Mouse (Mus musculus) kidney, embryonic 14.5 days (tissue): Measurements from ENCODE around the gene Ddx25. TPM values are rescaled to one million over a fixed set of nuclear protein-coding genes. Genes with fewer than 3 reads are reported as not detected.

ENCODE experiments used
- ATAC-seq: fragments of 200-750 bp; cut with Nextera tagmentation; 2 replicates; pipeline ENCODE4 v1.8.0; 2017; ENCODE audit warnings: moderate number of reproducible peaks, mild to moderate bottlenecking, moderate TSS enrichment, moderate library complexity; ENCODE audit not compliant: low FRiP score, low TSS enrichment
- H3K27ac ChIP-seq: fragments of 300-500 bp; sonication (generic); 2 replicates; pipeline ENCODE4 v1.5.1; 2014; ENCODE audit warnings: low read depth, mild to moderate bottlenecking, low read length, moderate library complexity, mixed read lengths
- H3K27me3 ChIP-seq: fragments of 300-500 bp; sonication (generic); 2 replicates; pipeline ENCODE4 v1.6.1; 2014; ENCODE audit warnings: mild to moderate bottlenecking, low read length; ENCODE audit not compliant: control insufficient read depth, insufficient read depth
- H3K36me3 ChIP-seq: fragments of 300-500 bp; sonication (generic); 2 replicates; pipeline ENCODE4 v1.6.1; 2014; ENCODE audit warnings: low read length, mixed read lengths; ENCODE audit not compliant: control insufficient read depth, insufficient read depth
- H3K4me1 ChIP-seq: fragments of 300-500 bp; sonication (generic); 2 replicates; pipeline ENCODE4 v1.6.1; 2014; ENCODE audit warnings: low read length, mixed read lengths; ENCODE audit not compliant: control insufficient read depth, insufficient read depth
- H3K4me2 ChIP-seq: fragments of 300-500 bp; sonication (generic); replicated peaks from 2 replicates; pipeline ENCODE4 v1.6.1; 2014; ENCODE audit warnings: low read depth, mild to moderate bottlenecking, low read length
- H3K4me3 ChIP-seq: fragments of 300-500 bp; sonication (generic); 2 replicates; pipeline ENCODE4 v1.5.1; 2014; ENCODE audit warnings: mild to moderate bottlenecking, low read length
- H3K9ac ChIP-seq: fragments of 300-500 bp; sonication (generic); 2 replicates; pipeline ENCODE4 v1.6.1; 2014; ENCODE audit warnings: low read depth, mild to moderate bottlenecking, low read length, moderate library complexity
- H3K9me3 ChIP-seq: fragments of 300-500 bp; sonication (generic); 2 replicates; pipeline ENCODE4 v1.6.1; 2016; ENCODE audit warnings: low read length; ENCODE audit not compliant: control insufficient read depth
- WGBS: fragments of 180-500 bp; shearing (Covaris S2); extraction: QIAGEN DNeasy Blood & Tissue Kit; methylation state at CpG from one replicate; pipeline ENCODE4 v1.1.7; 2014; 5-methylcytosine and 5-hydroxymethylcytosine counted together
- polyA plus RNA-seq: library from polyadenylated mRNA; unstranded; fragments of >200 nt; fragmentation: Nextera tagmentation; extraction: Ambion mirVana; gene quantifications from 2 replicates; pipeline ENCODE4 v1.2.1, GENCODE M21; 2014

Gene Ddx25
- polyA plus RNA-seq, 1 experiment from 2014 or later = 2.8 TPM

DNA sequence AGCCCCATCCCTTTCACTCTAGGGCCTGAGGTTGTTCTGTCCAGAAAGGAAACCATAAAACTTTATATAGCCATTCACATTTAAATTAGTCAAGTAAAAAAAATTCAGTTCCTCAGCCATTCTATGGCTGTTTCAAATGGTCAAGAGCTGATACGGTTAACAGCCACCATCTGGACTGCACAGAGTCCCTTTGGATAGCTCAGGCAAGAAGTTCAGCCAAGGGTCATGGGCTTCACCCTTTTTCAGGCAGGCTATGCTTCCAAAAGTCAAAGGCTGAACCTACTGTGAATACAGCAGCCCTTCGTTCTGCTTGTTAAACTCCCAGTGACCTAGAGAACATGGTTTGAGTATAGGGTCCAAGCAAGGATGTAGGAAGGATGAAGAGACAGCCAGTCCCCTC lies 13.7 kb downstream of the Ddx25 start:
- Histone ChIP-seq H3K27ac (no peak overlapping the region), H3K4me1 (no peaks in the 10 kb centered on the region), H3K4me2 (no peak overlapping the region), H3K9ac (no peak overlapping the region), H3K4me3 (no peak overlapping the region), H3K36me3 (no peaks in the 10 kb centered on the region), H3K27me3 (no peaks in the 10 kb centered on the region), H3K9me3 (no peaks in the 10 kb centered on the region)
- 66% methylated on average over 2 of the region's 2 CpGs for WGBS
- ATAC-seq = no peak

DNA sequence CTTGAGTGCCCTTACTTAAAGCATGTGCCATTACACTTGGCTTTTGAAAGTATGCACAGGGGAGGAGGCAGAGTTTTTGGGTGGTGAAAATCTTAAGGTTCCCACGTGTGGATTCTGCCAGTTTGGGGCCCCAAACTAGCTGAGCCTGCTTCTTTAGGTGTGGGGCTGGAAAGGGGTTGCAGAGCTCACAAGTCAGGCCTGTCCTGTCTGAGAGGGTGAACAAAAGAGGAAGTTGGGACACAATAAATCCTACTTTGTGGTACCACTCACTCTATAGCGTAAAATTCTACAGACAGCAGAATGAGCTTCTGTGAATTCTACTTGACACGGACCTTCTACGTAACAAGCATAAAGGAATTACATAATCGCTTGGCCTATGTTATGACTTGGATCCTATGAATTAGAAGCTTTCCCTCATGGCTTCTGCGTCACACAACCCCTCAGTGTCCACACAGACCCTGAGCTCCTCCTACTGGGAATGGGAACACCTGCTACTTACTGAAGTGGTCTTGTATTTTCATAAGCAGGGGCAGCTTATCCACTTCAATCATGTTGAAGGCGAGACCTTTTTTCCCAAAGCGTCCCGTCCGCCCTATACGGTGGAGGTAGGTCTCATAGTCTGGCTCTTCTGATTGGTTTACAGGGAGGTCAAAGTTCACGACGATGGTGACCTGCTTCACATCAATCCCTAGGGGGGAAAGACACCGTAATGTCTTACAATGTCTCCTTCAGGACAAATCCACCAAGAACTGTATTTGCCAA lies 15.0 kb downstream of the Ddx25 start:
- Histone ChIP-seq H3K9ac (no peak overlapping the region), H3K4me3 (no peak overlapping the region), H3K4me2 (no peak overlapping the region), H3K4me1 (peaks cover 4% of the 10 kb centered on the region), H3K27ac (no peak overlapping the region), H3K27me3 (no peaks in the 10 kb centered on the region), H3K36me3 (no peaks in the 10 kb centered on the region), H3K9me3 (no peaks in the 10 kb centered on the region)
- ATAC-seq = no peak
- 81% methylated on average over 14 of the region's 14 CpGs for WGBS

DNA sequence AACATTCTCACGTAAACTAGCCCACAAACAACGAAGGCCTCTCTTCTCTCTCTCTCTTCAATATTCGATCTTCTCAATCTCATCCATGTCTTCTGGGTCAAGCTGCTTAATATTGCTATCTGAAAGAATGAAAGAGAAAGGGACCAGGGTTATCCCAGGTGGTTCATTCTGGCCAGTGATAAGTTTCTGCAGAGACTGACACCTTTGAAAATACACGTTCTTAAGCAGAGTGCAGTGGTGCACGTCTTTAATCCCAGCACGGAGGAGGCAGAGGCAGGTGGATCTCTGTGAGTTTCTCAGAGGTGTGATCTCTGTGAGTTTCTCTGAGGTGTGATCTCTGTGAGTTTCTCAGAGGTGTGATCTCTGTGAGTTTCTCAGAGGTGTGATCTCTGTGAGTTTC lies 16.4 kb downstream of the Ddx25 start:
- no peaks in the 10 kb centered on the region for H3K9me3 ChIP-seq
- H3K27ac ChIP-seq = no peak overlapping the region
- no peak for ATAC-seq
- no peaks in the 10 kb centered on the region for H3K27me3 ChIP-seq
- H3K4me1 ChIP-seq = peaks cover 17% of the 10 kb centered on the region
- WGBS = 64% methylated on average over 6 of the region's 6 CpGs
- no peaks in the 10 kb centered on the region for H3K36me3 ChIP-seq
- no peak overlapping the region for H3K4me2 ChIP-seq
- no peak overlapping the region for H3K9ac ChIP-seq
- H3K4me3 ChIP-seq = no peak overlapping the region

DNA sequence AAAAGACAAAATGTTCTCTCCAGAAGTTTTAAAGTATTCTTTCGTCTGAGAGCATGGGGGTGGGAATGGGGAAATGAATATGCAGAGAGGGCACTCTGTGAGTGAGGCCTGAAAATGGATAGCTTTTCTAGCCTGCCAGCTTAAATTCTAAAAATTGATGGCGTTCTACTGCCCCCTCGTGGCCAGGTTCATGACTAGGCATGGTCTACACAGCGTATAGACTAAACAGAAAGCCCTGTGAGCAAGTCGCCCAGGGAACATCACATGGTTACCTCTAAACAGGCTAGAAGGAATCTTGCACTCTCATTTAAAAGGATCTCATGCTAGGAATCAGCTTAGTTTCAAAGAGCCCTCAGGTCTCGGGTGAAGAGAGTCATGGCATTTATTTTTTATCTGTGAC lies 16.8 kb downstream of the Ddx25 start:
- H3K4me1 ChIP-seq = peaks cover 20% of the 10 kb centered on the region
- H3K27ac ChIP-seq = no peak overlapping the region
- H3K36me3 ChIP-seq = no peaks in the 10 kb centered on the region
- no peak overlapping the region for H3K9ac ChIP-seq
- no peaks in the 10 kb centered on the region for H3K27me3 ChIP-seq
- H3K9me3 ChIP-seq = no peaks in the 10 kb centered on the region
- 11% methylated on average over 6 of the region's 6 CpGs for WGBS
- no peak overlapping the region for H3K4me2 ChIP-seq
- H3K4me3 ChIP-seq = no peak overlapping the region
- ATAC-seq = peak; percentile 75

DNA sequence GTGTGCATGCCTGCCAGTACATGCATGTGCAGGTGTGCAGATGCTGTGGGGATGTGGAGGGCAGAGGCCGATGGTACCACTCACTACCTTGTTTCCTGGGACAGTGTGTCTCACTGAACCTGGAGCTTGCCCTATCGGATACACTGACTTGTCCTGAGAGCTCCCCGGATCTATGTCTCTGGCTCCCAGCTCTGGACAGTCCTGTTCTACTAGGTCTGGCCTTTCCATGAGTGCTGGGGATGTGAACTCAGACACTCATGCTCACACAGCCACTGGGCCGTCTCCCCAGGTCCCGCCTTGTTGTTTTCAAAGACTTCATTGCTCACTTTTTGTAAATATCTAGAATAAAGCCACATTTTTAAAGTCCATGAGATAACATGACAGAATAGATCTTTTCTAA lies 17.3 kb downstream of the Ddx25 start:
- Histone ChIP-seq H3K27me3 (no peaks in the 10 kb centered on the region), H3K4me3 (no peak overlapping the region), H3K4me1 (peaks cover 20% of the 10 kb centered on the region), H3K36me3 (no peaks in the 10 kb centered on the region), H3K9me3 (no peaks in the 10 kb centered on the region), H3K27ac (no peak overlapping the region), H3K4me2 (no peak overlapping the region), H3K9ac (no peak overlapping the region)
- 84% methylated on average over 5 of the region's 5 CpGs for WGBS
- ATAC-seq = no peak

DNA sequence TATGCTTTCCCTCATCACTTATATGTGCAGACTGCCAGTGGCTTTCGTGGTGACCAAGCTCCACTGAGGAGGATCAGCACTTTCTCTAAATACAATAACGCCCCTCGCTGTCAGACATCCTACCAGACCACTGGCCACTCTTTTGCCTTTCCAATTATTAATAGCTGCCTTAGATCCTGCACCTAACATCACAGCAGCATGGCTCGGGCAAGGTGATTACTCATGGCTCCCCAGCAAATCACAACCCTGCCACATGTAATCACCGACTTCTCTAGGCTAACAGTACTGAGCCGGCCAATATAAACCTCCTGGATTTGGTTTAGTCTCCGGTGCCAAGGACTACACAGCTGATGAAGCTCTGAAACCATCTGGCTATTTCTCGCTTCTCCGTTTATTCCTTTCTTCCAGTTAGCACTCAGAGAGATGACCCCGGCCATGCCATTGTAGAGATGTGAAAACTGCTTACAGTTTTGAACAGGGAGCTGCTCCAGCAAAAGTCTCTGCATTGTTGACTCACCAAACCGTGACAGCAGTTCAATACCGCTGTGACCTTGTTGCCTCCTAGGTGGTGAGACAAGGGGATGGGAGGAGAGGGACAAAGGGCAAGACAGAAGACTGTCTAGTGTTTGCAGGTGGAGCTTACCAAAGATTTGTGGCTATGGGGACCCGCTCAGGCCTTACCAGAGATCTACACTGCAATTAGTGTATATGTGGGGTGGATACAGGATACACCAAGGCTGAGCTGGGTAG lies 19.2 kb downstream of the Ddx25 start:
- Histone ChIP-seq H3K27me3 (no peaks in the 10 kb centered on the region), H3K4me1 (peaks cover 20% of the 10 kb centered on the region), H3K9me3 (no peaks in the 10 kb centered on the region), H3K36me3 (no peaks in the 10 kb centered on the region), H3K27ac (no peak overlapping the region), H3K4me3 (no peak overlapping the region), H3K4me2 (no peak overlapping the region), H3K9ac (no peak overlapping the region)
- ATAC-seq = no peak
- WGBS = 67% methylated on average over 13 of the region's 13 CpGs

DNA sequence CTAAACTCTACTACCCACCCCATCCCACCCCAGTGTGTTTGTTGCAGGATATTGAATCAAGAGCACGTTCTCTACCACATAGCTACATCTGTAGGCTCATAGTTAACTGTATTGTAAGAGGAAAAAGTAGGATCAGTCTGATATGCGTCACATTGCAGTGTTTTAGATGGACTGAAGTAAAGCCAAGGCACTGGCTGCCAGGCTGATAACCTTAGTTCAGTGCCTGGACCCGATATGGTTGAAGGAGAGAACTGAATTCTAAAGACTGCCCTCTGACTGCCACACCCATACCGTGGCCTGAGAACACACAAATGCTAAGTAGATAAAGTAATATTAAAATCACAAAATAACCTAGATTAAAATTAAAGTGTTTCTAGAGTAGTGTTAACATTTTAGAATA lies 22.5 kb downstream of the Ddx25 start:
- WGBS = 77% methylated on average over 4 of the region's 4 CpGs
- H3K36me3 ChIP-seq = no peaks in the 10 kb centered on the region
- peaks cover 20% of the 10 kb centered on the region for H3K4me1 ChIP-seq
- no peak overlapping the region for H3K27ac ChIP-seq
- H3K4me2 ChIP-seq = no peak overlapping the region
- H3K9ac ChIP-seq = no peak overlapping the region
- ATAC-seq = no peak
- no peaks in the 10 kb centered on the region for H3K9me3 ChIP-seq
- no peaks in the 10 kb centered on the region for H3K27me3 ChIP-seq
- no peak overlapping the region for H3K4me3 ChIP-seq

DNA sequence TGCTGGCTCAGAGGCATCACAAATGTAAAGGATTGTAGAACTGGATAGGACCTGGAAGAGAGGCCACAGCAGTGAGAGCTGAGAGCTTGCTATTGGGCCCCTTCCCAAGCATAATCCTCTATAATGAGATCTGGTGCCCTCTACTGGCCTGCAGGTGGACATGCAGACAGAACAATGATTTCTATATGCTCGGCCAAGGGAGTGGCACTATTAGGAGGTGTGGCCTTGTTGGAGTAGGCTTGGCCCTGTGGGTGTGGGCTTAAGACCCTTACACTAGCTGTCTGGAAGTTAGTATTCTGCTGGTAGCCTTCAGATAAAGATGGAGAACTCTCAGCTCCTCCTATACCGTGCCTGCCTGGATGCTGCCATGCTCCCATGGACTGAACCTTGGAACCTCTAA lies 23.2 kb downstream of the Ddx25 start:
- ATAC-seq = peak; percentile 85
- Histone ChIP-seq H3K4me3 (no peak overlapping the region), H3K36me3 (no peaks in the 10 kb centered on the region), H3K27ac (no peak overlapping the region), H3K9ac (no peak overlapping the region), H3K9me3 (no peaks in the 10 kb centered on the region), H3K27me3 (no peaks in the 10 kb centered on the region), H3K4me1 (peaks cover 20% of the 10 kb centered on the region), H3K4me2 (no peak overlapping the region)
- whole genome bisulfite sequencing = 5% methylated on average over 2 of the region's 2 CpGs

DNA sequence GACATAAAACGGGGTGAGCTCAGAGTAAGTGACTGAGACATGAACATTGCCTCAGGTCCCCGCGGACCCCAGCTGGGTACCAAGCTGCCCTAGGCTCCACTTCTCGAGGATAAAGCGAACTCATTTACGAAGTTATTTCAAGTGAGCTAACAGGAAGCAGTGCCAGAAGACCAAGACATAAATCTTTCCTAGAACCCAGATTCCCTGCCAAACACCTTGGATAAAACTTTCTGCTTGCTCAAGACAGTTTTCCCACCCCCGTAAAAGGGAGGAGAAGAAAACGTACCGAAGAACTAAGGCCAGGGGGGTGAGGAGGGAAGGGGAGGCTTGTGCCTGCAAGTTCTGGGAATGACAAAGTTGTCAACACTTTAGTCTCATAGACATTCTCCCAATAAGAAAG lies 25.1 kb downstream of the Ddx25 start:
- ATAC-seq = no peak
- Histone ChIP-seq H3K4me3 (no peak overlapping the region), H3K27me3 (no peaks in the 10 kb centered on the region), H3K4me1 (peaks cover 16% of the 10 kb centered on the region), H3K9me3 (no peaks in the 10 kb centered on the region), H3K4me2 (no peak overlapping the region), H3K9ac (no peak overlapping the region), H3K36me3 (no peaks in the 10 kb centered on the region), H3K27ac (no peak overlapping the region)
- WGBS = 46% methylated on average over 9 of the region's 9 CpGs
